Mouse (Mus musculus) forebrain, embryonic 12.5 days (tissue): ENCODE measurements around the gene Hras. TPM values are rescaled to one million over a fixed set of nuclear protein-coding genes. Genes with fewer than 3 reads are reported as not detected.
A peak's percentile ranks its signal among the peaks of the same experiment; 100 is the strongest.

Experiments
- ATAC-seq: fragments of 200-750 bp; cut with Nextera tagmentation; 2 replicates; pipeline ENCODE4 v1.8.0; 2017; ENCODE audit warnings: moderate TSS enrichment; ENCODE audit not compliant: low FRiP score
- H3K27ac ChIP-seq: fragments of 300-500 bp; sonication (generic); 2 replicates; pipeline ENCODE4 v1.5.1; 2016; ENCODE audit warnings: mild to moderate bottlenecking
- H3K27me3 ChIP-seq: fragments of 300-500 bp; sonication (generic); 2 replicates; pipeline ENCODE4 v1.6.1; 2016; ENCODE audit warnings: mild to moderate bottlenecking
- H3K36me3 ChIP-seq: fragments of 300-500 bp; sonication (generic); replicated peaks from 2 replicates; pipeline ENCODE4 v1.6.1; 2016; ENCODE audit warnings: mild to moderate bottlenecking
- H3K4me1 ChIP-seq: fragments of 300-500 bp; sonication (generic); 2 replicates; pipeline ENCODE4 v1.6.1; 2016
- H3K4me2 ChIP-seq: fragments of 300-500 bp; sonication (generic); 2 replicates; pipeline ENCODE4 v1.6.1; 2016; ENCODE audit warnings: mild to moderate bottlenecking, moderate library complexity
- H3K4me3 ChIP-seq: fragments of 300-500 bp; sonication (generic); replicated peaks from 2 replicates; pipeline ENCODE4 v1.5.1; 2016; ENCODE audit warnings: mild to moderate bottlenecking
- H3K9ac ChIP-seq: fragments of 300-500 bp; sonication (generic); 2 replicates; pipeline ENCODE4 v1.6.1; 2016; ENCODE audit warnings: mild to moderate bottlenecking
- H3K9me3 ChIP-seq: fragments of 300-500 bp; sonication (generic); 2 replicates; pipeline ENCODE4 v1.6.1; 2016
- WGBS: fragments of 180-500 bp; shearing (Covaris S2); methylation state at CpG from one replicate; pipeline ENCODE4 v1.1.7; 2016; 5-methylcytosine and 5-hydroxymethylcytosine counted together
- polyA plus RNA-seq: library from polyadenylated mRNA; unstranded; fragments of >200 nt; fragmentation: Nextera tagmentation; extraction: Ambion mirVana; gene quantifications from 2 replicates; pipeline ENCODE4 v1.2.1, GENCODE M21; 2016

The Hras gene
- 79.1 and 89.4 TPM in 2 replicates for polyA plus RNA-seq

DNA sequence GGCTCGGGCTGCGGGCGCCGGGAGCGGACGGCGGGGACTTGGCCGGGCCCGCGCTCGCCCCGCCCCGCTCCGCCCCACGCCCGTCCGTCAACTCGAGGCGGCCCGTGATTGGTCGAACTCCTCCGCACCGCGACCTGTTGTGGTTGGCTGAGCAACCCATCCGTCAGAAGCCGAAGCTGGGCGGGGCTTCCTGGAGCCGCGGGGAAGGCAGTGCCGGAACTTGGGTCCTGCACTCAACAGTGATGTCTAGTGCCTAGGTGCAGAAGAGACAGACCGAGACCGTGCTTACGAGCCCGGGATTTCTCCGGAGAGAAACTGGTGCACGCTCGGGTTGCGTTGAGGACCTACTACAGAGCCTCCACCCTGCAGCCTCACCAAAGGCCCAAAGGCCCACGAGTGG is at the start of gene Hras, which contains the start of gene Lrrc56:
TSS of gene Hras (minus strand) at position 58 of the 400 bp plus-strand sequence.
TSS of gene Lrrc56 (plus strand) at position 210 of the 400 bp plus-strand sequence.
- peak; percentile 95 for ATAC-seq
- Histone ChIP-seq H3K4me2 (peak within 1 kb of the TSS; percentile 91), H3K4me1 (peaks cover 29% of the 10 kb centered on the region), H3K27ac (peak within 1 kb of the TSS; percentile 81), H3K9ac (peak within 1 kb of the TSS; percentile 94), H3K36me3 (peaks cover 35% of the 10 kb centered on the region), H3K9me3 (no peaks in the 10 kb centered on the region), H3K4me3 (peak within 1 kb of the TSS; percentile 96), H3K27me3 (no peaks in the 10 kb centered on the region)
- 0% methylated on average over 29 of the region's 39 CpGs for WGBS

DNA sequence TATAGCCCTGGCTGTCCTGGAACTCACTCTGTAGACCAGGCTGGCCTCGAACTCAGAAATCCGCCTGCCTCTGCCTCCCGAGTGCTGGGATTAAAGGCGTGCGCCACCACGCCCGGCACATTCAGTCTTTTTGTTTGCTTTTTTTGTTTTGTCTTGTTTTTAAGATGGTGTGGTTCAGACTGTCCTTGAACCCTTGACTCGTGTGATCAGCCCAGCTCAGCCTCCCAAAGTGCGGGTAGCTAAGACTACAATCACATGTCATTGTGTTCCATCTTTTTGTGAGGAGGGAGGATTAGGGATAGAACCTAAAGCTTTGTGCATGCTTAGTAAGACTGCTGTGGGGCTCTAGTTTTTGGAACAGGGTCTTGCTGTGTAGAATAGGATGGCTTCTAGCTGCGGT is 37.7 kb upstream of the Hras start:
- no peak for ATAC-seq
- 91% methylated on average over 9 of the region's 10 CpGs for WGBS
- peaks cover 58% of the 10 kb centered on the region for H3K36me3 ChIP-seq

GRCm38 (mm10) chr7:141231111-141231510 is 37.3 kb upstream of the Hras start:
- WGBS, result 93% methylated on average over 3 of the region's 3 CpGs
- Histone ChIP-seq H3K27me3 (no peaks in the 10 kb centered on the region), H3K36me3 (peaks cover 55% of the 10 kb centered on the region), H3K4me3 (no peak overlapping the region), H3K9ac (no peak overlapping the region), H3K4me2 (no peak overlapping the region), H3K4me1 (peaks cover 24% of the 10 kb centered on the region), H3K27ac (no peak overlapping the region), H3K9me3 (no peaks in the 10 kb centered on the region)
- ATAC-seq, result no peak

More for the DNA sequence above, 37.7 kb upstream of the Hras start:
- Histone ChIP-seq H3K4me3 (no peak overlapping the region), H3K27me3 (no peaks in the 10 kb centered on the region), H3K9me3 (no peaks in the 10 kb centered on the region), H3K4me1 (peaks cover 24% of the 10 kb centered on the region), H3K27ac (no peak overlapping the region), H3K9ac (no peak overlapping the region), H3K4me2 (no peak overlapping the region)

GRCm38 (mm10) chr7:141230570-141230969 is 36.8 kb upstream of the Hras start:
- Histone ChIP-seq H3K4me3 (peak overlapping the region; percentile 99; the same call in 1 of the 2 replicates), H3K9ac (no peak overlapping the region), H3K9me3 (no peaks in the 10 kb centered on the region), H3K36me3 (peaks cover 51% of the 10 kb centered on the region), H3K4me1 (peaks cover 24% of the 10 kb centered on the region), H3K4me2 (peak overlapping the region; percentile 95; the same call in 1 of the 2 replicates), H3K27me3 (no peaks in the 10 kb centered on the region), H3K27ac (no peak overlapping the region)
- ATAC-seq, result no peak
- WGBS, result 96% methylated on average over 4 of the region's 4 CpGs

DNA sequence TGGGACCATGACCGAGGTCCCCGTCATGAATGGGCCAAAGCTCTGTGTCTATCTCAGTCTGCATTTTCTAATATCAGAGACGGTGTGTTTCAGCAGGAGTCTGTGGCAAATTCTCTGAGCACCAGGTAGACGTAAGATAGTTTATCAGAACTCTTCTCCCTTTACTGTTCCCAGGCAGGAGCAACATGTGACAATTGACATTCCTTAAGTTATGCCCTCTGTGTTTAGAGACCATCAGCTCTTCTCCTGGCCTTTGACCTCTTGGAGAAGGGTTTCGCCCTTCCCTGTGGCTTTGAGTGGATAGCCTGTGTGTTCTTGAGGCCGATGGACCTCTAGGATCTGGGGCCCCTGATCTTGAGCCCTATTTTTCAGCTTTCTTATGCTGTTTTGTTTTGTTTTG is 35.9 kb upstream of the Hras start:
- WGBS, result 72% methylated on average over 6 of the region's 6 CpGs
- Histone ChIP-seq H3K36me3 (peaks cover 43% of the 10 kb centered on the region), H3K9ac (peak overlapping the region; percentile 96), H3K4me3 (peak overlapping the region; percentile 99), H3K27me3 (no peaks in the 10 kb centered on the region), H3K27ac (no peak overlapping the region), H3K4me1 (peaks cover 24% of the 10 kb centered on the region), H3K9me3 (no peaks in the 10 kb centered on the region), H3K4me2 (peak overlapping the region; percentile 95)
- ATAC-seq, result no peak

- WGBS, result under 1% methylated on average over 76 of the region's 76 CpGs
- peaks cover 24% of the 10 kb centered on the region for H3K4me1 ChIP-seq
- H3K4me3 ChIP-seq, result peak within 1 kb of the TSS; percentile 99
- no peaks in the 10 kb centered on the region for H3K27me3 ChIP-seq
- H3K27ac ChIP-seq, result peak within 1 kb of the TSS; percentile 92
- peak; percentile 93 for ATAC-seq
- peaks cover 31% of the 10 kb centered on the region for H3K36me3 ChIP-seq
- peak within 1 kb of the TSS; percentile 95 for H3K4me2 ChIP-seq
- H3K9ac ChIP-seq, result peak within 1 kb of the TSS; percentile 96
- no peaks in the 10 kb centered on the region for H3K9me3 ChIP-seq
Measured at GRCm38 (mm10) chr7:141228279-141229067, 34.7 kb upstream of the Hras start, which contains the start of gene Phrf1. Phrf1 (plus strand) TSS chr7:141228784.

- H3K27me3 ChIP-seq, result no peaks in the 10 kb centered on the region
- 75% methylated on average over 4 of the region's 4 CpGs for WGBS
- H3K4me3 ChIP-seq, result no peak overlapping the region
- H3K4me1 ChIP-seq, result peaks cover 25% of the 10 kb centered on the region
- H3K9me3 ChIP-seq, result no peaks in the 10 kb centered on the region
- H3K36me3 ChIP-seq, result peaks cover 24% of the 10 kb centered on the region
- ATAC-seq, result no peak
- H3K4me2 ChIP-seq, result peak overlapping the region; percentile 95
- H3K9ac ChIP-seq, result 0 out of 2 replicates have a peak overlapping the region, but pooled peaks have one; percentile 96
- peak overlapping the region; percentile 92 for H3K27ac ChIP-seq
Measured at GRCm38 (mm10) chr7:141227796-141228195, 34.0 kb upstream of the Hras start.

GRCm38 (mm10) chr7:141226535-141226934 is 32.7 kb upstream of the Hras start:
- H3K27me3 ChIP-seq, result no peaks in the 10 kb centered on the region
- H3K9ac ChIP-seq, result no peak overlapping the region
- 83% methylated on average over 6 of the region's 6 CpGs for WGBS
- no peaks in the 10 kb centered on the region for H3K9me3 ChIP-seq
- H3K4me3 ChIP-seq, result no peak overlapping the region
- ATAC-seq, result no peak
- H3K36me3 ChIP-seq, result peaks cover 11% of the 10 kb centered on the region
- H3K27ac ChIP-seq, result no peak overlapping the region
- no peak overlapping the region for H3K4me2 ChIP-seq
- peaks cover 35% of the 10 kb centered on the region for H3K4me1 ChIP-seq

- H3K4me1 ChIP-seq, result peaks cover 23% of the 10 kb centered on the region
- H3K9me3 ChIP-seq, result no peaks in the 10 kb centered on the region
- peak overlapping the region; percentile 86 for H3K27ac ChIP-seq
- H3K4me3 ChIP-seq, result no peak overlapping the region
- ATAC-seq, result no peak
- H3K9ac ChIP-seq, result no peak overlapping the region
- WGBS, result 95% methylated on average over 4 of the region's 4 CpGs
- peak overlapping the region; percentile 85; the same call in 1 of the 2 replicates for H3K4me2 ChIP-seq
- H3K36me3 ChIP-seq, result peaks cover 18% of the 10 kb centered on the region
- H3K27me3 ChIP-seq, result no peaks in the 10 kb centered on the region
Measured at GRCm38 (mm10) chr7:141222696-141223215, 29.0 kb upstream of the Hras start.

DNA sequence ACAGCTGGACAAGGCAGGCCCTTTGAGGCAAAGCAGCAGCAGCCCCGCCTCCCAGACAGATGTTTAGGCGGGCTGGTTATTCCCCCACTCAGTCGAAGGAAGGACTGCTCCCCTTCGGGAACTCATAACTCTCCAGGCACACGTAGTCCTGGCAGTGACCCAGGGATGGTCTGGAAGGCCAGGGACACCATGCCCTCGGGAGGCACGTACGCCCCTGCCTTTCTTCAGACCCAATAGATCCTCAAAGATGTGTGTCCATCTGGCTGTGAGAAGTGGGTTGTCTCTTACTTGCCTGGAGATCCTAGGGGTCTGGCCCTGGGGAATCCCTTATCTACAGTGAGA is 28.3 kb upstream of the Hras start:
- no peak for ATAC-seq
- H3K4me1 ChIP-seq, result peaks cover 27% of the 10 kb centered on the region

DNA sequence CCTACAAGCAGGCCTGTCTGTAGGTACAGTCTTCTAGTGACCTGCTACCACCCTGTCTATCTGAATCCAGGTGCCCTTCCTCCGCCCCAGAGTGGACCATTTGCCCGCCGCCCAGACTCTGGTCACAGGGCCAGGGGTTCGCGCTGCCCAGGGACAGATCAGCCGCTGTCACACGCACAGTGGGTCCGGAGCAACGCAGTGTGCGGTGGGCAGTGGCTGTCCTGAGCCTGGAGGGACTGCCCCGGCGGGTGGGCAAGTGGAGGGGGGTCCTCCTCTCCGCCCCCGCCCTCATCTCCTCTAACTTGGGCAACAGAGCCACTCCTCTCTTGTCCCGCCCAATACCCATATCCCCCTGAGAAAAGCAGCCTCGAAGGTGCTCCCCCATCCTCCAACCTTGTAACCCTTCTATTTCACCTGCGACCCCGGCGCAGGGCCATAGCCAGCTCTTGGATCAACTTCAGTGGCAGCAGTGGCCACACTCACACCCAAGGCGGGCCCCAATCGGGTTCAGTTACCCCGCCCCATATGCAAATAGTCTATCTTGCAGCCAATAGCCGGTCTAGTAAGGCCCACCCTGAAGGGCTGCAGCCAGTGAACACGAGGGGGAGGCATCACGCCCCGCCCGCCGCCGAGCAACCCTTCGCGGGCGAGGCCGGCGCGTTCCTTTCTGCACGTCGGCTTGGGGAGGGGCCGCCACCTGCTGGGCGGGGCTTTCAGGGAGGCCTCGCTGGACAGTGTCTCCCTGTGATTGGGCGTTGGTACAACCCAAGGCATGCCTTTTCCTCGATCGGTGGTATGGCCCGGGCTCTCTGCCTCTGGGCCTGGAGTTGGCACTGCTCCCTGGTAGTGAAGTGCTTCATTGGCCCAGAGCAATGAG is 27.7 kb upstream of the Hras start:
- peak; percentile 97 for ATAC-seq
- peak overlapping the region; percentile 67 for H3K9ac ChIP-seq
- WGBS, result 1% methylated on average over 44 of the region's 44 CpGs
- peaks cover 33% of the 10 kb centered on the region for H3K4me1 ChIP-seq
- H3K4me3 ChIP-seq, result peak overlapping the region; percentile 46
- H3K4me2 ChIP-seq, result peak overlapping the region; percentile 85
- H3K36me3 ChIP-seq, result peaks cover 25% of the 10 kb centered on the region
- no peaks in the 10 kb centered on the region for H3K27me3 ChIP-seq
- H3K27ac ChIP-seq, result peak overlapping the region; percentile 86
- H3K9me3 ChIP-seq, result no peaks in the 10 kb centered on the region

More for the DNA sequence above, 28.3 kb upstream of the Hras start:
- Histone ChIP-seq H3K27ac (peak overlapping the region; percentile 86), H3K4me2 (peak overlapping the region; percentile 85), H3K9ac (peak overlapping the region; percentile 34; the same call in 1 of the 2 replicates), H3K4me3 (peak overlapping the region; percentile 46), H3K27me3 (no peaks in the 10 kb centered on the region), H3K36me3 (peaks cover 25% of the 10 kb centered on the region), H3K9me3 (no peaks in the 10 kb centered on the region)
- 11% methylated on average over 8 of the region's 8 CpGs for WGBS

- Histone ChIP-seq H3K9me3 (no peaks in the 10 kb centered on the region), H3K27ac (no peak overlapping the region), H3K4me1 (peaks cover 39% of the 10 kb centered on the region), H3K9ac (0 out of 2 replicates have a peak overlapping the region, but pooled peaks have one; percentile 67), H3K4me3 (no peak overlapping the region), H3K27me3 (no peaks in the 10 kb centered on the region), H3K36me3 (peaks cover 25% of the 10 kb centered on the region), H3K4me2 (peak overlapping the region; percentile 85)
- ATAC-seq, result no peak
- 80% methylated on average over 1 of the region's 1 CpGs for WGBS
Measured at GRCm38 (mm10) chr7:141220377-141220776, 26.6 kb upstream of the Hras start.
